Mouse (Mus musculus) limb, embryonic 14.5 days (tissue): ENCODE data around the gene Fmod. TPM values are rescaled to one million over a fixed set of nuclear protein-coding genes. Genes with fewer than 3 reads are reported as not detected.

Experiments used
- ATAC-seq: fragments of 200-750 bp; cut with Nextera tagmentation; 2 replicates; pipeline ENCODE4 v1.8.0; 2017; ENCODE audit warnings: low read depth, moderate number of reproducible peaks, moderate TSS enrichment; ENCODE audit not compliant: low FRiP score
- DNase-seq: peaks from one replicate; pipeline ENCODE4 v3.0.0-alpha.2; 2015; ENCODE audit warnings: low spot score
- H3K27ac ChIP-seq: fragments of 300-500 bp; sonication (generic); replicated peaks from 2 replicates; pipeline ENCODE4 v1.5.1; 2014; ENCODE audit warnings: low read depth, mild to moderate bottlenecking, low read length, moderate library complexity, mixed read lengths
- H3K27me3 ChIP-seq: fragments of 300-500 bp; sonication (generic); 2 replicates; pipeline ENCODE4 v1.6.1; 2014; ENCODE audit warnings: low read length, mixed read lengths; ENCODE audit not compliant: control insufficient read depth, insufficient read depth
- H3K36me3 ChIP-seq: fragments of 300-500 bp; sonication (generic); 2 replicates; pipeline ENCODE4 v1.6.1; 2014; ENCODE audit warnings: mild to moderate bottlenecking, low read length, moderate library complexity, mixed read lengths; ENCODE audit not compliant: control insufficient read depth, insufficient read depth
- H3K4me1 ChIP-seq: fragments of 300-500 bp; sonication (generic); 2 replicates; pipeline ENCODE4 v1.6.1; 2014; ENCODE audit warnings: antibody characterized with exemption, low read length, mixed read lengths; ENCODE audit not compliant: control insufficient read depth, insufficient read depth
- H3K4me2 ChIP-seq: fragments of 300-500 bp; sonication (generic); replicated peaks from 2 replicates; pipeline ENCODE4 v1.6.1; 2014; ENCODE audit warnings: low read depth, mild to moderate bottlenecking, low read length, moderate library complexity; ENCODE audit not compliant: severe bottlenecking
- H3K4me3 ChIP-seq: fragments of 300-500 bp; sonication (generic); replicated peaks from 2 replicates; pipeline ENCODE4 v1.5.1; 2014; ENCODE audit warnings: low read length
- H3K9ac ChIP-seq: fragments of 300-500 bp; sonication (generic); 2 replicates; pipeline ENCODE4 v1.6.1; 2014; ENCODE audit warnings: mild to moderate bottlenecking, low read depth, low read length, moderate library complexity; ENCODE audit not compliant: severe bottlenecking
- H3K9me3 ChIP-seq: fragments of 300-500 bp; sonication (generic); 2 replicates; pipeline ENCODE4 v1.6.1; 2016; ENCODE audit warnings: low read length; ENCODE audit not compliant: control insufficient read depth
- POLR2A ChIP-seq: fragments of 200-500 bp; IDR thresholded peaks from 2 replicates; pipeline ENCODE4 v1.8.0; 2012; ENCODE audit warnings: inconsistent platforms, mild to moderate bottlenecking, moderate library complexity, borderline replicate concordance; ENCODE audit not compliant: insufficient read depth, insufficient read length; ENCODE audit errors: extremely low read depth
- WGBS: fragments of 180-500 bp; shearing (Covaris S2); extraction: QIAGEN DNeasy Blood & Tissue Kit; methylation state at CpG from one replicate; pipeline ENCODE4 v1.1.7; 2014; 5-methylcytosine and 5-hydroxymethylcytosine counted together
- polyA plus RNA-seq, 2 experiments: library from polyadenylated mRNA; depleted of rRNA in 1 of 2; stranded (reverse) in 1 of 2; unstranded in 1 of 2; fragments of >200 nt; fragmentation: Nextera tagmentation in 1 of 2; extraction: Ambion mirVana in 1 of 2; gene quantifications; 2 replicates each; pipeline versions ENCODE4 v1.2.1 to v1.2.3; 2012 to 2014

Fmod gene
- polyA plus RNA-seq, 2 experiments = 75.1 to 86.7 TPM

DNA sequence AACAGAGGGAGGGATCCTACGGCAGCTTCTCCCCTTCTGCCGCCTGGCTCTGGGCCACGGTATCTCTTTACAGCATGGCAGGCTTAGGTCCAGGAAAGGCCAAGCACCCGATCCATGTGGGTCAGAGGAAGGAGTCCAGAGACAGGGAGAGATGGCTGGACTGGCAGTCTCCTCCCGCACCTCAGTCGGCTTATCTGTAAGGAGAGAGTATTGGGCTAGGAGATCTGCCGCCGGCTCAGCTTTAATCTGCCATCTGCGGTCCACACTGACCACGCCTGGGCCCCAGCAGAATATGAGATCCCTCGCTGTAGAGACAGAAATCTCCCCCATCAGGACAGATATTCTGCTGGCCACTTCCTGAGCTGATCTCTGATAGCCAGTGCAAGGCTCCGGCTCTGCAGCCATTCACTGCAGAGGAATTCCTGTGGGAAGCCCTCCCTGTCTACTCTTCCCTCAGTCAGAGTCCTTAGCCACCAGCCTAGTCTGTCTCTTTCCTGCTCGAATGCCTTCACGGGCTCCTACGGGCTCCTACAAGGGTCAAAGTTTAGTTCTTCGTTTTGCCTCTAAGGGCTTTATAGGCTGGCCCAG is 49.9 kb downstream of the Fmod start:
- peaks cover 21% of the 10 kb centered on the region for H3K4me1 ChIP-seq
- DNase-seq (no peak), ATAC-seq (no peak)
- H3K27ac ChIP-seq = no peak overlapping the region
- 54% methylated on average over 16 of the region's 16 CpGs for WGBS
- no peaks in the 10 kb centered on the region for H3K27me3 ChIP-seq
- H3K4me3 ChIP-seq = no peak overlapping the region
- no peaks in the 10 kb centered on the region for H3K9me3 ChIP-seq
- TF ChIP-seq POLR2A = no peak
- no peaks in the 10 kb centered on the region for H3K36me3 ChIP-seq
- no peak overlapping the region for H3K9ac ChIP-seq
- H3K4me2 ChIP-seq = no peak overlapping the region

DNA sequence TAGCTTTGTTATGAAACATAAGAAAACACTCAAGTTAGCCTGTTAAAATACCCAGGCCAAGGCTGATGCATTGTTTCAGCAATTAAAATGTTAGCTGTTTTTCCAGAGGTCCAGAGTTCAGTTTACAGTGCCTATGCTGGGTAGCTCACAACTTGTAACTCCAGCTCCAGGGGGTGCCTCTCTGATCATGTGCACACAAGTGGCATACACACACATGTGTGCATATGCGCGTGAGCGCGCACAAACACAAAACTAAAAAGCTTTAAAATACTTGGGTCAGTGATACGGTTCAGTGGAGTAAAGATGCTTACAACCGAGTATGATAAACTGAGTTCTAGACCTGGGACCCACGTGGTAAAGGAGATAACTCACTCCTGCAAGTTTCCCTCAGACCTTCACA is 52.0 kb downstream of the Fmod start:
- ATAC-seq (no peak), DNase-seq (no peak)
- 88% methylated on average over 7 of the region's 7 CpGs for WGBS

DNA sequence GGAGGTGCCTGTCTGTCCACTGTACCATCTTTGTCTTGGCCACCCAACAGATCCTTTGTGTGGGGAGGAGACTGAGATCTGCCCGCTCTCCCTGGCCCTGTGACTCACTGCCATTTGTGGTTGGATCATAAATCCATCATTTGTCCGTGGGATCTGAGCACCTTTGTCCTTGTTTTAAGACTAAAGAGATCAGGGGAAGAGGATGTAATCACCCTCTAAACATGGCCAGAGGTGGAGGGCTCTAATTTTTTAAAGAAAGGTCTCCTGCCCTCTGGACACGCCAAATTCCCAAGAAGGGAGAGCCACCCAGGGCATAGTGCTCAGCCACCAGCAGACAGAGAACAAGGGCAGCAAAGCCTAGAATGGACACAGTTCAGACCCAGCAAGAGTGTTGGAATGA is 54.8 kb downstream of the Fmod start:
- Histone ChIP-seq H3K4me3 (no peak overlapping the region), H3K27me3 (no peaks in the 10 kb centered on the region), H3K36me3 (no peaks in the 10 kb centered on the region), H3K4me1 (peaks cover 30% of the 10 kb centered on the region), H3K4me2 (no peak overlapping the region), H3K9me3 (no peaks in the 10 kb centered on the region), H3K9ac (no peak overlapping the region), H3K27ac (no peak overlapping the region)
- ATAC-seq (no peak), DNase-seq (no peak)
- no peak for TF ChIP-seq POLR2A
- WGBS = 70% methylated on average over 3 of the region's 3 CpGs

More for the DNA sequence above, 52.0 kb downstream of the Fmod start:
- Histone ChIP-seq H3K36me3 (no peaks in the 10 kb centered on the region), H3K27me3 (no peaks in the 10 kb centered on the region), H3K9me3 (no peaks in the 10 kb centered on the region), H3K4me2 (no peak overlapping the region), H3K4me3 (no peak overlapping the region), H3K9ac (no peak overlapping the region), H3K27ac (no peak overlapping the region), H3K4me1 (peaks cover 25% of the 10 kb centered on the region)
- no peak for TF ChIP-seq POLR2A

DNA sequence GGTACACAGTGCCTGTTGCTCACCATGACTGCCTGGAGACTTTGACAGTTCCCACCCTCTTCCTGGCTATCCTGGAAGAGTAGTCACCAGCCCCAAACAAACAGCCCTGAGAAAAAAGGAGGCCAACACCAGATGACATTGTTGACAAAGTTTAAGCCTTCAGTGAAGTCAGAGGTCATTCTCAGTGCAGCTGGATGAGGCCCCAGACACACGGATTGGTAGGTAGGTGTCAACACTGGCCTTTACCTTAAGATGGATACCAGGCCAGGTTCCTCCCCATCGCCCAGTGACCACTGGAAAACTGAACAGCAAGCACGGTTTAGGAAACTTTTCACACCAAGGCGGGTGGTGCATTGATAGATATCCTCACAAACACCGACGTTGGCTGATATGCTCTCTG is 55.3 kb downstream of the Fmod start:
- H3K9me3 ChIP-seq = no peaks in the 10 kb centered on the region
- H3K27me3 ChIP-seq = no peaks in the 10 kb centered on the region
- peak overlapping the region; percentile 68; the same call in 1 of the 2 replicates for H3K9ac ChIP-seq
- peaks cover 30% of the 10 kb centered on the region for H3K4me1 ChIP-seq
- no peak for TF ChIP-seq POLR2A
- H3K4me3 ChIP-seq = 0 out of 2 replicates have a peak overlapping the region, but pooled peaks have one; percentile 47
- WGBS = 31% methylated on average over 6 of the region's 6 CpGs
- no peaks in the 10 kb centered on the region for H3K36me3 ChIP-seq
- DNase-seq = no peak
- peak overlapping the region; percentile 93 for H3K4me2 ChIP-seq
- ATAC-seq = no peak
- H3K27ac ChIP-seq = peak overlapping the region; percentile 87; the same call in 1 of the 2 replicates

DNA sequence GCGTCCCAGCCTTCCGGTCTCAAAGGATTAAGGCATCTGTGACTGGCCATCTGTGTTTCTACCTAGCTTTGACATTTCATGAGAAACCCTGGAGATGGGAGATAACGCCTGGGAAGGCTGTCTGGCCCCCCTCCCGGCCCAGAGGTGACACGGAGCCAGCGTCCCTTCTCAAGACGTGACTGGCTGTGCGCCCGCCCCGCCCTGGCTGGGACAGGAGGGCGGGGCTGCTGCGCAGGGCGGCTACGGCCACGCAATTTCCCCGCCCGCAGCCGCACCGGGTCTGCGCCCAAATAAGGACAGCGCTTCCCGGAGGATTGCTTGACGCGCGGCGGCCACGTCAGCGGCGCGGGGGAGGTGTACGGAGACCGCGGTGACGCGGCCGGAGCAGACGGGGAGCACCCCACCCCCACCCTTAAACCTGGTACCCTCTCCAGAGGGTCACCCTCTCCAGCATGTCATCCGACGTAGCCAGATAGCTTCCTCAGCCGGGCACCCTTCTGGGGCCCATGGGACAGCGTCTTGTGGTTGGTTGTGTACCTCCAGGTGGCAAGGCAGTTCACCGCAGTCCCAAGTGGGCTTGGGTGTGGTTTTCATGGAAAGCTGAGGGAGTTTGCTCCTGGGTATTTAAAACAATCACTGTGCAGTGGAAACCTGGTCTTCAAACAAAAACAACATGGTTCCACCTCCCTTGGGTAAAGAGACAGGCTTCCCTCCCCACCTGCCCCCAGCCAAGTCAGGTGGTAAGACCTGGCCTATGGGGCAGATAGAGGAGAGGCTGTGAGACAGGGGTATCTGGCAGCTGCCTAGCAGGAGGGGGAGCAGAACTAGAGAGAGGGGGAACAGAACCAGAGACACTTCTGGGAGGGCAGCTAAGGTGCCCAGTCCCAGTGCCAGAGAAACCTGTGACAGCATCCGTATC is 56.1 kb downstream of the Fmod start:
- Histone ChIP-seq H3K4me2 (peak overlapping the region; percentile 93), H3K9ac (peak overlapping the region; percentile 68), H3K27ac (peak overlapping the region; percentile 87), H3K36me3 (no peaks in the 10 kb centered on the region), H3K4me3 (peak overlapping the region; percentile 47), H3K4me1 (peaks cover 32% of the 10 kb centered on the region), H3K9me3 (no peaks in the 10 kb centered on the region), H3K27me3 (no peaks in the 10 kb centered on the region)
- WGBS = 2% methylated on average over 37 of the region's 43 CpGs
- peak; percentile 93 for ATAC-seq
- no peak for TF ChIP-seq POLR2A
- DNase-seq = peak; percentile 90
